Mouse (Mus musculus): Measurements from ENCODE around the gene Gtpbp1. TPM values are rescaled to one million over a fixed set of nuclear protein-coding genes. Genes with fewer than 3 reads are reported as not detected.

Gtpbp1 gene
- polyA plus RNA-seq, 1 experiment = 37.3 TPM

DNA sequence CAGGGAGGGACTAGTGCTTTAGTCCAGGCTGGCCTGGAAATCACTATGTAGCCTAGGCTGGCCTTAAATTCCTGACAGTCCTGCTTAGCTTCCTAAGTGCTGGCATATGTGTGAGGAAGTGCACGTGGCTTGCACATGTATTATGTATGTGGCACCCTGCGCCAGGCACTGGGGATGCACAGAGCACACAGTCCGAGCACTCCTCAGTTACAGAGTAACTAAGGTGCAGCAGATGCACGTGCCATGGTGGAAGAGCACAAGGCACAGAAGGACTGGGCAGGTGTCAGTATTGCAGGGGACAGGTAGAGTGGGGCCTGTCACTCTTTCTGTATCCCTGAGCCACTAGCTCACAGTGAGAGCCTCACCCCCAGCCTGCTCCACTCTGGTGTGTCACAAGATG, 64.5 kb downstream of the Gtpbp1 start:
- no peak for TF ChIP-seq CTCF (IDR thresholded peaks at IDR 0.05; ENCODE audit: insufficient read depth, low read length)
- H3K4me1 ChIP-seq (ENCODE audit: control insufficient read depth, insufficient read depth, low read length) = no peaks in the 10 kb centered on the region
- DNase-seq = no peak
- 89% methylated on average over 4 of the region's 4 CpGs for WGBS
- H3K4me3 ChIP-seq (replicated peaks; ENCODE audit: extremely low read depth, low read depth, low read length) = no peak overlapping the region

GRCm38 (mm10) chr15:79755977-79756625, 65.5 kb downstream of the Gtpbp1 start:
- no peak overlapping the region for H3K4me3 ChIP-seq (replicated peaks; ENCODE audit: extremely low read depth, low read depth, low read length)
- no peaks in the 10 kb centered on the region for H3K4me1 ChIP-seq (ENCODE audit: control insufficient read depth, insufficient read depth, low read length)
- no peak for DNase-seq
- TF ChIP-seq CTCF (IDR thresholded peaks at IDR 0.05; ENCODE audit: insufficient read depth, low read length) (no peak), POLR2A (IDR thresholded peaks at IDR 0.05; ENCODE audit: borderline replicate concordance, extremely low read depth, low read depth, low read length) (no peak)
- WGBS = 58% methylated on average over 8 of the region's 8 CpGs

DNA sequence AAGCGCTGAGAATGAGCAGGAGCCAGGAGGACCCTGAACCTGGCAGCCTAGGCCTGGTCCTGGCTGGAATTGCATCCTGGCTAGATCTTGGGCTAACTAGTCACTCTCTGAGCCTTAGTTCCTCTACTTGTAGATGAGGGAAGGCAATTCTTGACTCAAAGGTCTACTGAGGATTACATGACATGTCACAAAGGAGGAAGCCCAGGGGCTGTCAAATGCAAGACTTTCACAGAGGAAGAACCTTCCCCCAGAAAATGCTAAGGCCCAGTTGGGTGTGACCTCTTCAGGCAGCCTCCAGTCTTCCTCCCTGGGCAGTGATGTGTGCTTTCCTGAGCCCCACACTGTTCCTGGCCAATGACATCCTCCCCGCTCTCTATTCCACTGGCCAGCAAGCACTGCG, 66.5 kb downstream of the Gtpbp1 start:
- no peak for DNase-seq
- WGBS = 87% methylated on average over 3 of the region's 3 CpGs
- Histone ChIP-seq H3K4me3 (replicated peaks; ENCODE audit: extremely low read depth, low read depth, low read length) (no peak overlapping the region), H3K4me1 (ENCODE audit: control insufficient read depth, insufficient read depth, low read length) (no peaks in the 10 kb centered on the region)
- TF ChIP-seq POLR2A (IDR thresholded peaks at IDR 0.05; ENCODE audit: borderline replicate concordance, extremely low read depth, low read depth, low read length) (no peak), CTCF (IDR thresholded peaks at IDR 0.05; ENCODE audit: insufficient read depth, low read length) (no peak)

- H3K4me1 ChIP-seq (ENCODE audit: control insufficient read depth, insufficient read depth, low read length) = peaks cover under 1% of the 10 kb centered on the region; the same call in 1 of the 2 replicates
- TF ChIP-seq POLR2A (IDR thresholded peaks at IDR 0.05; ENCODE audit: borderline replicate concordance, extremely low read depth, low read depth, low read length) (no peak), CTCF (IDR thresholded peaks at IDR 0.05; ENCODE audit: insufficient read depth, low read length) (no peak)
- 89% methylated on average over 6 of the region's 6 CpGs for WGBS
- H3K4me3 ChIP-seq (replicated peaks; ENCODE audit: extremely low read depth, low read depth, low read length) = no peak overlapping the region
- no peak for DNase-seq
Observed at GRCm38 (mm10) chr15:79760956-79761355, 70.3 kb downstream of the Gtpbp1 start.

DNA sequence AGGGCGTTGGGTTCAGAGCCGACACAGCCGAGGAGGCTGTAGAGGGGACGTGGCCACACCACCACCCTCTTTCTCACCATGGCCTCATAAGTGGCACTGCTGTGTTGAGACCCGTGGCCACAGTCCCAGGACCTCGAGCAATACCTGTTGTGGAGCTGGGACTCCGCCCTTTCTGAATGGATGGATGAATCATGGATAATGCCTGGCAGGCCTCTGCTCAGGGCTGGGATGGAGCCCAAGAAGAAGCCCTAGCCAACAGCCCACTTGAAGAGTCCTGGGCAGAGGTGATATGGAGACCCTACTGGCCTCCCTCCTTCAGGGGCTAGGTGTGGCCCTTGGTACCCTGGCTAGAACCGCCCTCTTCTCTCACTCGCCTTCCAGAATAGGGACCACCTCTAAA, 72.4 kb downstream of the Gtpbp1 start:
- TF ChIP-seq CTCF (IDR thresholded peaks at IDR 0.05; ENCODE audit: insufficient read depth, low read length) (no peak), POLR2A (IDR thresholded peaks at IDR 0.05; ENCODE audit: borderline replicate concordance, extremely low read depth, low read depth, low read length) (no peak)
- H3K4me1 ChIP-seq (ENCODE audit: control insufficient read depth, insufficient read depth, low read length) = peaks cover 3% of the 10 kb centered on the region; the same call in 1 of the 2 replicates
- WGBS = 90% methylated on average over 9 of the region's 9 CpGs
- H3K4me3 ChIP-seq (replicated peaks; ENCODE audit: extremely low read depth, low read depth, low read length) = no peak overlapping the region
- no peak for DNase-seq

- TF ChIP-seq POLR2A (IDR thresholded peaks at IDR 0.05; ENCODE audit: borderline replicate concordance, extremely low read depth, low read depth, low read length) (no peak), CTCF (IDR thresholded peaks at IDR 0.05; ENCODE audit: insufficient read depth, low read length) (no peak)
- Histone ChIP-seq H3K4me1 (ENCODE audit: control insufficient read depth, insufficient read depth, low read length) (peaks cover 6% of the 10 kb centered on the region), H3K4me3 (replicated peaks; ENCODE audit: extremely low read depth, low read depth, low read length) (no peak overlapping the region)
- WGBS = 86% methylated on average over 7 of the region's 7 CpGs
- no peak for DNase-seq
Observed at GRCm38 (mm10) chr15:79763601-79764246, 73.1 kb downstream of the Gtpbp1 start.

- WGBS = 73% methylated on average over 11 of the region's 11 CpGs
- Histone ChIP-seq H3K4me1 (ENCODE audit: control insufficient read depth, insufficient read depth, low read length) (peaks cover 6% of the 10 kb centered on the region), H3K4me3 (replicated peaks; ENCODE audit: extremely low read depth, low read depth, low read length) (no peak overlapping the region)
- DNase-seq = no peak
- TF ChIP-seq POLR2A (IDR thresholded peaks at IDR 0.05; ENCODE audit: borderline replicate concordance, extremely low read depth, low read depth, low read length) (no peak), CTCF (IDR thresholded peaks at IDR 0.05; ENCODE audit: insufficient read depth, low read length) (no peak)
Observed at GRCm38 (mm10) chr15:79764539-79765267, 74.1 kb downstream of the Gtpbp1 start.

- TF ChIP-seq CTCF (IDR thresholded peaks at IDR 0.05; ENCODE audit: insufficient read depth, low read length) (no peak), POLR2A (IDR thresholded peaks at IDR 0.05; ENCODE audit: borderline replicate concordance, extremely low read depth, low read depth, low read length) (no peak)
- Histone ChIP-seq H3K4me1 (ENCODE audit: control insufficient read depth, insufficient read depth, low read length) (peaks cover 6% of the 10 kb centered on the region), H3K4me3 (replicated peaks; ENCODE audit: extremely low read depth, low read depth, low read length) (no peak overlapping the region)
- 55% methylated on average over 2 of the region's 2 CpGs for WGBS
- no peak for DNase-seq
Observed at GRCm38 (mm10) chr15:79765361-79765760, 74.7 kb downstream of the Gtpbp1 start.

GRCm38 (mm10) chr15:79766168-79766567, 75.5 kb downstream of the Gtpbp1 start:
- Histone ChIP-seq H3K4me1 (ENCODE audit: control insufficient read depth, insufficient read depth, low read length) (peaks cover 6% of the 10 kb centered on the region), H3K4me3 (replicated peaks; ENCODE audit: extremely low read depth, low read depth, low read length) (no peak overlapping the region)
- WGBS = 55% methylated on average over 9 of the region's 10 CpGs
- TF ChIP-seq POLR2A (IDR thresholded peaks at IDR 0.05; ENCODE audit: borderline replicate concordance, extremely low read depth, low read depth, low read length) (no peak), CTCF (IDR thresholded peaks at IDR 0.05; ENCODE audit: insufficient read depth, low read length) (no peak)
- DNase-seq = no peak
